Mouse (Mus musculus): Measurements from ENCODE around the gene Txnrd2. TPM values are rescaled to one million over a fixed set of nuclear protein-coding genes. Genes with fewer than 3 reads are reported as not detected.

Gene Txnrd2
- total RNA-seq, 2 experiments from 2014 or later: 22.1 to 28.4 TPM

Other genes with a start within 250 kb of the Txnrd2 start
- gene Ccdc188, start 208.5 kb upstream of the Txnrd2 start, total RNA-seq (2021): not detected
- 10 to 100 TPM; 73.9 to 75.1 TPM for gene Zdhhc8, start 191.2 kb upstream of the Txnrd2 start, total RNA-seq (2021)
- 10 to 100 TPM; 54.4 to 65.1 TPM for gene Trmt2a, start 177.7 kb upstream of the Txnrd2 start, total RNA-seq (2021)
- 100 to 1,000 TPM; 133 to 147 TPM for gene Ranbp1, start 177.7 kb upstream of the Txnrd2 start, total RNA-seq (2021)
- gene Gm49776, start 168.1 kb upstream of the Txnrd2 start, total RNA-seq (2021): not detected
- gene Dgcr8, start 137.1 kb upstream of the Txnrd2 start, total RNA-seq (2021): 10 to 100 TPM; 39.1 to 41.4 TPM
- gene Tango2, start 78.3 kb upstream of the Txnrd2 start, total RNA-seq (2021): 100 to 1,000 TPM; 100 to 102 TPM
- 10 to 100 TPM; 46.2 to 53.9 TPM for gene Arvcf, start 78.2 kb upstream of the Txnrd2 start, total RNA-seq (2021)
- gene Comt, start 468 bp downstream of the Txnrd2 start, total RNA-seq (2021): 10 to 100 TPM; 55.3 to 59.8 TPM
- gene Gnb1l, start 72.3 kb downstream of the Txnrd2 start, total RNA-seq (2021): 1 to 10 TPM; 6.9 to 7.4 TPM
- gene Rtl10, start 72.5 kb downstream of the Txnrd2 start, total RNA-seq (2021): 10 to 100 TPM in 1 of 2 experiments, 1 to 10 TPM in 1; 9.1 to 10.0 TPM
- gene Tbx1, start 164.3 kb downstream of the Txnrd2 start, total RNA-seq (2021): 1 to 10 TPM; 1.9 to 2.7 TPM
- gene Gp1bb, start 196.0 kb downstream of the Txnrd2 start, total RNA-seq (2021): 1 to 10 TPM; 4.9 to 5.4 TPM
- 10 to 100 TPM; 84.8 to 98.2 TPM for gene Gm49601, start 200.0 kb downstream of the Txnrd2 start, total RNA-seq (2021)
- 100 to 1,000 TPM; 543 to 588 TPM for gene Sept5, start 203.6 kb downstream of the Txnrd2 start, total RNA-seq (2021)